Comparison of ENCODE assay signal across 8 mouse cellular contexts in genomic region chr4:117120445-117121414, GRCm38 (mm10). TPM values are rescaled to one million over a fixed set of nuclear protein-coding genes. Genes with fewer than 3 reads are reported as not detected.
A peak's percentile ranks its signal among the peaks of the same experiment; 100 is the strongest.
DNase-seq lines count a peak whose midpoint lies in the region; ATAC-seq lines count a peak whose summit lies in the region.

No protein-coding gene starts in this region.

- DNase-seq in CD4-positive, CD25-positive, alpha-beta regulatory T cell, adult 2 months (ENCODE audit: low read depth, low spot score): peak; percentile 91
- peak; percentile 94 for DNase-seq in fat pad, adult 2 months (ENCODE audit: extremely low read depth, low read depth, low spot score)
- peak; percentile 97 for DNase-seq in kidney, postnatal 14 days
- DNase-seq in liver, embryonic 13.5 days: peak; percentile 83
- DNase-seq in neural tube, embryonic 10.5 days (ENCODE audit: extremely low spot score, low spot score): peak; percentile 90

- H3K4me2 ChIP-seq in heart, embryonic 14.5 days (ENCODE audit: low read length): peak overlapping the region; percentile 98
- H3K4me2 ChIP-seq in liver, embryonic 13.5 days: peak overlapping the region; percentile 95
- peak overlapping the region; percentile 93 for H3K4me2 ChIP-seq in stomach, embryonic 16.5 days (ENCODE audit: low read depth, low read length)

- H3K27me3 ChIP-seq in heart, embryonic 14.5 days (ENCODE audit: control insufficient read depth, insufficient read depth, low read length): no peaks in the 10 kb centered on the region
- H3K27me3 ChIP-seq in liver, embryonic 13.5 days: no peaks in the 10 kb centered on the region
- no peaks in the 10 kb centered on the region for H3K27me3 ChIP-seq in stomach, embryonic 16.5 days (ENCODE audit: control insufficient read depth, insufficient read depth, low read length)

- peak overlapping the region; percentile 89 for H3K27ac ChIP-seq in brown adipose tissue, adult 24 weeks (replicated peaks; ENCODE audit: low read depth, low read length)
- H3K27ac ChIP-seq in heart, embryonic 14.5 days (replicated peaks in 1 of 2; ENCODE audit: control insufficient read depth in 1 of 2, insufficient read depth in 1 of 2, low read depth in 2 of 2, low read length in 2 of 2): peak overlapping the region; percentile 77 to 90
- H3K27ac ChIP-seq in liver, embryonic 13.5 days: peak overlapping the region; percentile 81
- H3K27ac ChIP-seq in stomach, embryonic 16.5 days (ENCODE audit: low read length): peak overlapping the region; percentile 92

- peak overlapping the region; percentile 74 for H3K9ac ChIP-seq in heart, embryonic 14.5 days (ENCODE audit: low read length)
- peak overlapping the region; percentile 79 for H3K9ac ChIP-seq in liver, embryonic 13.5 days
- peak overlapping the region; percentile 75 for H3K9ac ChIP-seq in stomach, embryonic 16.5 days (ENCODE audit: low read length)

- no peaks in the 10 kb centered on the region for H3K36me3 ChIP-seq in heart, embryonic 14.5 days (ENCODE audit: control insufficient read depth, insufficient read depth, low read length)
- H3K36me3 ChIP-seq in liver, embryonic 13.5 days: no peaks in the 10 kb centered on the region
- H3K36me3 ChIP-seq in stomach, embryonic 16.5 days (ENCODE audit: control insufficient read depth, insufficient read depth, low read length): no peaks in the 10 kb centered on the region

- under 1% methylated on average over 69 of the region's 69 CpGs for WGBS in heart, embryonic 14.5 days
- 1% methylated on average over 69 of the region's 69 CpGs for WGBS in liver, embryonic 13.5 days (ENCODE audit: insufficient replicate concordance)
- under 1% methylated on average over 69 of the region's 69 CpGs for WGBS in stomach, embryonic 16.5 days

- H3K4me3 ChIP-seq in brown adipose tissue, adult 24 weeks (ENCODE audit: insufficient read depth, low read depth, low read length): peak overlapping the region; percentile 70
- H3K4me3 ChIP-seq in heart, embryonic 14.5 days (ENCODE audit: control insufficient read depth in 1 of 2, insufficient read depth in 1 of 2, low read depth in 1 of 2, low read length in 2 of 2): peak overlapping the region; percentile 62 to 76
- peak overlapping the region; percentile 69 for H3K4me3 ChIP-seq in liver, embryonic 13.5 days (replicated peaks)
- peak overlapping the region; percentile 68 for H3K4me3 ChIP-seq in stomach, embryonic 16.5 days (replicated peaks; ENCODE audit: low read length)

- H3K9me3 ChIP-seq in heart, embryonic 14.5 days (ENCODE audit: control insufficient read depth, low read length): no peaks in the 10 kb centered on the region
- no peaks in the 10 kb centered on the region for H3K9me3 ChIP-seq in liver, embryonic 13.5 days (replicated peaks)
- no peaks in the 10 kb centered on the region for H3K9me3 ChIP-seq in stomach, embryonic 16.5 days (replicated peaks; ENCODE audit: control insufficient read depth, low read length)

- peaks cover 22% of the 10 kb centered on the region for H3K4me1 ChIP-seq in brown adipose tissue, adult 24 weeks (ENCODE audit: control insufficient read depth, insufficient read depth, insufficient read length, low read length)
- peaks cover 15 to 19% of the 10 kb centered on the region in 2 experiments for H3K4me1 ChIP-seq in heart, embryonic 14.5 days (ENCODE audit: control insufficient read depth in 2 of 2, insufficient read depth in 2 of 2, low read length in 2 of 2)
- H3K4me1 ChIP-seq in liver, embryonic 13.5 days (replicated peaks): peaks cover 41% of the 10 kb centered on the region
- peaks cover 28% of the 10 kb centered on the region for H3K4me1 ChIP-seq in stomach, embryonic 16.5 days (ENCODE audit: control insufficient read depth, insufficient read depth, low read length)

- peak; percentile 89 for ATAC-seq in heart, embryonic 14.5 days (ENCODE audit: insufficient number of reproducible peaks, insufficient read depth, low FRiP score, low read depth)
- peak; percentile 89 for ATAC-seq in liver, embryonic 13.5 days (ENCODE audit: low read depth)
- peak; percentile 95 for ATAC-seq in stomach, embryonic 16.5 days (ENCODE audit: insufficient read depth, low FRiP score)

RNA-seq across cellular contexts. Expression of gene Btbd19, which starts 4.8 kb away (rescaled TPM):
- 1.8 TPM in 1 of 2 replicates, not detected in the other for polyA plus RNA-seq in brown adipose tissue, adult 24 weeks (2012; ENCODE audit: insufficient read depth, insufficient read length, missing spikeins)
- 2.5 and 3.8 TPM in 2 replicates for polyA plus RNA-seq in heart, embryonic 14.5 days (2014; fragmentation: Nextera tagmentation; extraction: Ambion mirVana)
- polyA plus RNA-seq in liver, embryonic 13.5 days (2015; fragmentation: Nextera tagmentation; extraction: Ambion mirVana): 5.5 and 5.6 TPM in 2 replicates
- polyA plus RNA-seq in stomach, embryonic 16.5 days (2015; fragmentation: Nextera tagmentation; extraction: Ambion mirVana): 6.5 and 6.6 TPM in 2 replicates

RNA-seq across cellular contexts. Expression of gene Tctex1d4, which starts 5.9 kb away (rescaled TPM):
- not detected in 2 replicates for polyA plus RNA-seq in brown adipose tissue, adult 24 weeks (2012; ENCODE audit: insufficient read depth, insufficient read length, missing spikeins)
- not detected in 2 replicates for polyA plus RNA-seq in heart, embryonic 14.5 days (2014; fragmentation: Nextera tagmentation; extraction: Ambion mirVana)
- not detected in 2 replicates for polyA plus RNA-seq in liver, embryonic 13.5 days (2015; fragmentation: Nextera tagmentation; extraction: Ambion mirVana)
- polyA plus RNA-seq in stomach, embryonic 16.5 days (2015; fragmentation: Nextera tagmentation; extraction: Ambion mirVana): 0.22 TPM in 1 of 2 replicates, not detected in the other

RNA-seq across cellular contexts. Expression of gene Plk3, which starts 13.0 kb away (rescaled TPM):
- 0.71 and 2.5 TPM in 2 replicates for polyA plus RNA-seq in brown adipose tissue, adult 24 weeks (2012; ENCODE audit: insufficient read depth, insufficient read length, missing spikeins)
- 1.6 and 2.0 TPM in 2 replicates for polyA plus RNA-seq in heart, embryonic 14.5 days (2014; fragmentation: Nextera tagmentation; extraction: Ambion mirVana)
- 1.2 and 1.3 TPM in 2 replicates for polyA plus RNA-seq in liver, embryonic 13.5 days (2015; fragmentation: Nextera tagmentation; extraction: Ambion mirVana)
- 3.4 and 5.0 TPM in 2 replicates for polyA plus RNA-seq in stomach, embryonic 16.5 days (2015; fragmentation: Nextera tagmentation; extraction: Ambion mirVana)

RNA-seq across cellular contexts. Expression of gene Ptch2, which starts 24.9 kb away (rescaled TPM):
- polyA plus RNA-seq in brown adipose tissue, adult 24 weeks (2012; ENCODE audit: insufficient read depth, insufficient read length, missing spikeins): 1.2 and 1.5 TPM in 2 replicates
- 1.8 and 2.0 TPM in 2 replicates for polyA plus RNA-seq in heart, embryonic 14.5 days (2014; fragmentation: Nextera tagmentation; extraction: Ambion mirVana)
- polyA plus RNA-seq in liver, embryonic 13.5 days (2015; fragmentation: Nextera tagmentation; extraction: Ambion mirVana): 0.36 and 0.51 TPM in 2 replicates
- 7.0 and 7.3 TPM in 2 replicates for polyA plus RNA-seq in stomach, embryonic 16.5 days (2015; fragmentation: Nextera tagmentation; extraction: Ambion mirVana)

RNA-seq across cellular contexts. Expression of gene Rps8, which starts 35.3 kb away (rescaled TPM):
- polyA plus RNA-seq in brown adipose tissue, adult 24 weeks (2012; ENCODE audit: insufficient read depth, insufficient read length, missing spikeins): 544 and 683 TPM in 2 replicates
- polyA plus RNA-seq in heart, embryonic 14.5 days (2014; fragmentation: Nextera tagmentation; extraction: Ambion mirVana): 784 and 900 TPM in 2 replicates
- 877 and 919 TPM in 2 replicates for polyA plus RNA-seq in liver, embryonic 13.5 days (2015; fragmentation: Nextera tagmentation; extraction: Ambion mirVana)
- polyA plus RNA-seq in stomach, embryonic 16.5 days (2015; fragmentation: Nextera tagmentation; extraction: Ambion mirVana): 671 and 829 TPM in 2 replicates

Comparison
In these comparisons a context has a peak if more than half of its experiments do, and no peak if none do; other contexts are left out.
1. Peak in every context shown above with its lines: DNase-seq, ATAC-seq, H3K4me3 ChIP-seq and H3K27ac ChIP-seq.